ENCODE assay signal across 8 mouse cellular contexts in genomic region chr3:135485900-135486241, GRCm38 (mm10). TPM values are rescaled to one million over a fixed set of nuclear protein-coding genes. Genes with fewer than 3 reads are reported as not detected.
DNase-seq lines count a peak whose midpoint lies in the region; ATAC-seq lines count a peak whose summit lies in the region.

No protein-coding gene starts in this region.

- H3K4me1 ChIP-seq in heart, embryonic 14.5 days (ENCODE audit: control insufficient read depth in 2 of 2, insufficient read depth in 2 of 2, low read length in 2 of 2): peaks cover 0 to 12% of the 10 kb centered on the region in 2 experiments; a peak in 1 of 4 replicates
- no peaks in the 10 kb centered on the region for H3K4me1 ChIP-seq in hindbrain, embryonic 11.5 days (replicated peaks; ENCODE audit: control insufficient read depth, insufficient read depth, low read length)
- H3K4me1 ChIP-seq in midbrain, embryonic 11.5 days (ENCODE audit: control insufficient read depth, insufficient read depth, low read length): no peaks in the 10 kb centered on the region; the same call in 1 of the 2 replicates

- no peaks in the 10 kb centered on the region for H3K27me3 ChIP-seq in heart, embryonic 14.5 days (ENCODE audit: control insufficient read depth, insufficient read depth, low read length)
- H3K27me3 ChIP-seq in hindbrain, embryonic 11.5 days (ENCODE audit: control insufficient read depth, insufficient read depth, low read length): no peaks in the 10 kb centered on the region
- no peaks in the 10 kb centered on the region for H3K27me3 ChIP-seq in midbrain, embryonic 11.5 days (ENCODE audit: control insufficient read depth, insufficient read depth, low read length)

- 5% methylated on average over 9 of the region's 9 CpGs for WGBS in heart, embryonic 14.5 days
- 18% methylated on average over 9 of the region's 9 CpGs for WGBS in hindbrain, embryonic 11.5 days
- 20% methylated on average over 9 of the region's 9 CpGs for WGBS in midbrain, embryonic 11.5 days

- 0 out of 2 replicates have a peak, but pooled peaks cover 3% of the 10 kb centered on the region for H3K9me3 ChIP-seq in heart, embryonic 14.5 days (ENCODE audit: control insufficient read depth, low read length)
- H3K9me3 ChIP-seq in hindbrain, embryonic 11.5 days (ENCODE audit: control insufficient read depth, low read length): no peaks in the 10 kb centered on the region
- H3K9me3 ChIP-seq in midbrain, embryonic 11.5 days (ENCODE audit: control insufficient read depth, low read length): no peaks in the 10 kb centered on the region

- intact Hi-C loops in heart, postnatal 36 days (cut with DNase I): loop anchor here (5.0 kb wide), 1 partner anchor 46 kb away; no protein-coding TSS in a partner anchor

- peak overlapping the region; percentile 71 to 99 for H3K4me3 ChIP-seq in heart, embryonic 14.5 days (ENCODE audit: control insufficient read depth in 1 of 2, insufficient read depth in 1 of 2, low read depth in 1 of 2, low read length in 2 of 2)
- peak overlapping the region; percentile 50 for H3K4me3 ChIP-seq in hindbrain, embryonic 11.5 days (ENCODE audit: low read depth, low read length)
- H3K4me3 ChIP-seq in midbrain, embryonic 11.5 days (ENCODE audit: low read depth, low read length): peak overlapping the region; percentile 54

- peak overlapping the region; percentile 72 for H3K4me2 ChIP-seq in heart, embryonic 14.5 days (ENCODE audit: low read length)
- peak overlapping the region; percentile 93 for H3K4me2 ChIP-seq in hindbrain, embryonic 11.5 days (replicated peaks; ENCODE audit: low read depth, low read length)
- H3K4me2 ChIP-seq in midbrain, embryonic 11.5 days: peak overlapping the region; percentile 97

- DNase-seq in heart, postnatal 36 days: no peak
- DNase-seq in MEL-GATA-1-ER (ENCODE audit: extremely low read depth, low read depth): peak; percentile 47
- no peak for DNase-seq in hindbrain, embryonic 11.5 days (ENCODE audit: low spot score)
- DNase-seq in midbrain, embryonic 11.5 days (ENCODE audit: low spot score, missing footprints): no peak
- DNase-seq in adrenal gland, adult (ENCODE audit: inconsistent age in 2 of 2, low spot score in 1 of 2): no peak
- no peak for DNase-seq in ovary, adult 18-20 months (ENCODE audit: low spot score)
- no peak for DNase-seq in right cerebral cortex, postnatal 25 days

- no peak for ATAC-seq in heart, embryonic 14.5 days (ENCODE audit: insufficient number of reproducible peaks, insufficient read depth, low FRiP score, low read depth)
- no peak for ATAC-seq in hindbrain, embryonic 11.5 days (ENCODE audit: low FRiP score)
- no peak for ATAC-seq in midbrain, embryonic 11.5 days (ENCODE audit: low FRiP score)

- H3K9ac ChIP-seq in heart, embryonic 14.5 days (ENCODE audit: low read length): peak overlapping the region; percentile 89
- peak overlapping the region; percentile 60 for H3K9ac ChIP-seq in hindbrain, embryonic 11.5 days (ENCODE audit: low read depth, low read length)
- peak overlapping the region; percentile 73 for H3K9ac ChIP-seq in midbrain, embryonic 11.5 days (ENCODE audit: low read length)

- H3K36me3 ChIP-seq in heart, embryonic 14.5 days (ENCODE audit: control insufficient read depth, insufficient read depth, low read length): peaks cover 9% of the 10 kb centered on the region; the same call in 1 of the 2 replicates
- H3K36me3 ChIP-seq in hindbrain, embryonic 11.5 days (ENCODE audit: control insufficient read depth, insufficient read depth, low read length): no peaks in the 10 kb centered on the region
- no peaks in the 10 kb centered on the region for H3K36me3 ChIP-seq in midbrain, embryonic 11.5 days (ENCODE audit: control insufficient read depth, insufficient read depth, low read length)

- H3K27ac ChIP-seq in heart, embryonic 14.5 days (replicated peaks in 1 of 2; ENCODE audit: control insufficient read depth in 1 of 2, insufficient read depth in 1 of 2, low read depth in 2 of 2, low read length in 2 of 2): peak overlapping the region; percentile 73 to 78
- no peak overlapping the region for H3K27ac ChIP-seq in hindbrain, embryonic 11.5 days (ENCODE audit: low read depth, low read length)
- H3K27ac ChIP-seq in midbrain, embryonic 11.5 days (ENCODE audit: low read depth, low read length): no peak overlapping the region

RNA-seq across cellular contexts. Expression of gene Manba, which starts 0.5 kb away (rescaled TPM):
- polyA plus RNA-seq in heart, embryonic 14.5 days (2014; fragmentation: Nextera tagmentation; extraction: Ambion mirVana): 44.5 and 47.3 TPM in 2 replicates
- 10 to 100 TPM; 16.3 to 17.6 TPM for total RNA-seq in heart, postnatal 36 days (2021)
- polyA plus RNA-seq in hindbrain, embryonic 11.5 days (2014; fragmentation: Nextera tagmentation; extraction: Ambion mirVana): 3.7 and 4.8 TPM in 2 replicates
- 4.4 and 5.8 TPM in 2 replicates for polyA plus RNA-seq in midbrain, embryonic 11.5 days (2014; fragmentation: Nextera tagmentation; extraction: Ambion mirVana)

RNA-seq across cellular contexts. Expression of gene Ube2d3, which starts 47.9 kb away (rescaled TPM):
- 476 and 485 TPM in 2 replicates for polyA plus RNA-seq in heart, embryonic 14.5 days (2014; fragmentation: Nextera tagmentation; extraction: Ambion mirVana)
- total RNA-seq in heart, postnatal 36 days (2021): 100 to 1,000 TPM; 372 to 402 TPM
- polyA plus RNA-seq in hindbrain, embryonic 11.5 days (2014; fragmentation: Nextera tagmentation; extraction: Ambion mirVana): 662 and 666 TPM in 2 replicates
- 693 and 733 TPM in 2 replicates for polyA plus RNA-seq in midbrain, embryonic 11.5 days (2014; fragmentation: Nextera tagmentation; extraction: Ambion mirVana)

Comparison
In these comparisons a context has a peak if more than half of its experiments do, and no peak if none do; other contexts are left out.
1. H3K27ac ChIP-seq: peak in heart, embryonic 14.5 days (2 of 2); none in hindbrain, embryonic 11.5 days (single experiment) and midbrain, embryonic 11.5 days (single experiment).
2. Peak in every context shown above with its lines, with median percentiles within 50 percentile points of each other: H3K4me2 ChIP-seq, H3K4me3 ChIP-seq and H3K9ac ChIP-seq.